Mouse (Mus musculus) hindbrain, embryonic 14.5 days (tissue): ENCODE results near the gene Bbs9. TPM values are rescaled to one million over a fixed set of nuclear protein-coding genes. Genes with fewer than 3 reads are reported as not detected.

Experiments
- ATAC-seq: fragments of 200-750 bp; cut with Nextera tagmentation; 2 replicates; pipeline ENCODE4 v1.8.0; 2017; ENCODE audit warnings: moderate number of reproducible peaks, mild to moderate bottlenecking, moderate TSS enrichment, moderate library complexity; ENCODE audit not compliant: low FRiP score
- DNase-seq: peaks from one replicate; pipeline ENCODE4 v3.0.0-alpha.2; 2015; ENCODE audit warnings: low spot score
- H3K27ac ChIP-seq: fragments of 300-500 bp; sonication (generic); 2 replicates; pipeline ENCODE4 v1.5.1; 2014; ENCODE audit warnings: mild to moderate bottlenecking, moderate library complexity
- H3K27me3 ChIP-seq: fragments of 300-500 bp; sonication (generic); 2 replicates; pipeline ENCODE4 v1.6.1; 2014; ENCODE audit warnings: mild to moderate bottlenecking, low read length, mixed read lengths; ENCODE audit not compliant: control insufficient read depth, insufficient read depth
- H3K36me3 ChIP-seq: fragments of 300-500 bp; sonication (generic); replicated peaks from 2 replicates; pipeline ENCODE4 v1.6.1; 2014; ENCODE audit not compliant: control insufficient read depth, insufficient read depth
- H3K4me1 ChIP-seq: fragments of 300-500 bp; sonication (generic); replicated peaks from 2 replicates; pipeline ENCODE4 v1.6.1; 2014; ENCODE audit warnings: antibody characterized with exemption, low read length, mixed read lengths; ENCODE audit not compliant: control insufficient read depth, insufficient read depth
- H3K4me2 ChIP-seq: fragments of 300-500 bp; sonication (generic); replicated peaks from 2 replicates; pipeline ENCODE4 v1.6.1; 2014; ENCODE audit warnings: mild to moderate bottlenecking, moderate library complexity
- H3K4me3 ChIP-seq: fragments of 300-500 bp; sonication (generic); replicated peaks from 2 replicates; pipeline ENCODE4 v1.5.1; 2014; ENCODE audit warnings: mild to moderate bottlenecking, low read length
- H3K9ac ChIP-seq: fragments of 300-500 bp; sonication (generic); 2 replicates; pipeline ENCODE4 v1.6.1; 2014
- H3K9me3 ChIP-seq: fragments of 300-500 bp; sonication (generic); 2 replicates; pipeline ENCODE4 v1.6.1; 2016; ENCODE audit warnings: low read length; ENCODE audit not compliant: control insufficient read depth
- WGBS: fragments of 180-500 bp; shearing (Covaris S2); extraction: QIAGEN DNeasy Blood & Tissue Kit; methylation state at CpG from one replicate; pipeline ENCODE4 v1.1.7; 2014; 5-methylcytosine and 5-hydroxymethylcytosine counted together
- polyA plus RNA-seq: library from polyadenylated mRNA; unstranded; fragments of >200 nt; fragmentation: Nextera tagmentation; extraction: Ambion mirVana; gene quantifications from 2 replicates; pipeline ENCODE4 v1.2.1, GENCODE M21; 2014

The Bbs9 gene
- polyA plus RNA-seq, 1 experiment from 2014 or later: 20.0 TPM

GRCm38 (mm10) chr9:22638502-22638901, 163.0 kb downstream of the Bbs9 start:
- H3K27ac ChIP-seq: no peak overlapping the region
- WGBS: 95% methylated on average over 5 of the region's 5 CpGs
- H3K27me3 ChIP-seq: no peaks in the 10 kb centered on the region
- ATAC-seq (no peak), DNase-seq (no peak)
- H3K4me1 ChIP-seq: no peaks in the 10 kb centered on the region; the same call in 1 of the 2 replicates
- H3K4me2 ChIP-seq: no peak overlapping the region
- no peaks in the 10 kb centered on the region for H3K36me3 ChIP-seq
- no peak overlapping the region for H3K4me3 ChIP-seq
- H3K9ac ChIP-seq: no peak overlapping the region
- no peaks in the 10 kb centered on the region for H3K9me3 ChIP-seq

GRCm38 (mm10) chr9:22640683-22641431, 165.3 kb downstream of the Bbs9 start:
- WGBS: 69% methylated on average over 13 of the region's 13 CpGs
- DNase-seq (no peak), ATAC-seq (no peak)
- Histone ChIP-seq H3K4me1 (no peaks in the 10 kb centered on the region; the same call in 1 of the 2 replicates), H3K9ac (no peak overlapping the region), H3K27me3 (no peaks in the 10 kb centered on the region), H3K9me3 (no peaks in the 10 kb centered on the region), H3K4me2 (no peak overlapping the region), H3K36me3 (no peaks in the 10 kb centered on the region), H3K27ac (no peak overlapping the region), H3K4me3 (no peak overlapping the region)

- ATAC-seq: no peak
- 89% methylated on average over 6 of the region's 6 CpGs for WGBS
Observed at GRCm38 (mm10) chr9:22645844-22646390, 170.4 kb downstream of the Bbs9 start.

GRCm38 (mm10) chr9:22646461-22646860, 170.9 kb downstream of the Bbs9 start:
- ATAC-seq (no peak), DNase-seq (no peak)
- H3K9ac ChIP-seq: no peak overlapping the region
- no peak overlapping the region for H3K4me3 ChIP-seq
- H3K9me3 ChIP-seq: no peaks in the 10 kb centered on the region
- WGBS: 92% methylated on average over 3 of the region's 3 CpGs
- H3K36me3 ChIP-seq: no peaks in the 10 kb centered on the region
- H3K27me3 ChIP-seq: no peaks in the 10 kb centered on the region
- no peaks in the 10 kb centered on the region for H3K4me1 ChIP-seq
- no peak overlapping the region for H3K27ac ChIP-seq
- H3K4me2 ChIP-seq: no peak overlapping the region

More at GRCm38 (mm10) chr9:22645844-22646390, 170.4 kb downstream of the Bbs9 start:
- no peak for DNase-seq
- no peak overlapping the region for H3K27ac ChIP-seq
- no peak overlapping the region for H3K4me2 ChIP-seq
- no peaks in the 10 kb centered on the region for H3K9me3 ChIP-seq
- H3K36me3 ChIP-seq: no peaks in the 10 kb centered on the region
- no peaks in the 10 kb centered on the region for H3K27me3 ChIP-seq
- no peak overlapping the region for H3K4me3 ChIP-seq
- H3K4me1 ChIP-seq: no peaks in the 10 kb centered on the region; the same call in 1 of the 2 replicates
- no peak overlapping the region for H3K9ac ChIP-seq

- Histone ChIP-seq H3K4me1 (no peaks in the 10 kb centered on the region), H3K9ac (no peak overlapping the region), H3K9me3 (no peaks in the 10 kb centered on the region), H3K4me3 (no peak overlapping the region), H3K36me3 (no peaks in the 10 kb centered on the region), H3K27me3 (no peaks in the 10 kb centered on the region), H3K27ac (no peak overlapping the region), H3K4me2 (no peak overlapping the region)
- no peak for ATAC-seq
- DNase-seq: no peak
- WGBS: 99% methylated on average over 3 of the region's 3 CpGs
Observed at GRCm38 (mm10) chr9:22648163-22648562, 172.6 kb downstream of the Bbs9 start.

GRCm38 (mm10) chr9:22649606-22650005, 174.1 kb downstream of the Bbs9 start:
- no peaks in the 10 kb centered on the region for H3K27me3 ChIP-seq
- WGBS: 89% methylated on average over 10 of the region's 10 CpGs
- H3K4me1 ChIP-seq: no peaks in the 10 kb centered on the region
- H3K9ac ChIP-seq: no peak overlapping the region
- no peaks in the 10 kb centered on the region for H3K36me3 ChIP-seq
- no peak overlapping the region for H3K4me2 ChIP-seq
- no peak overlapping the region for H3K27ac ChIP-seq
- DNase-seq (no peak), ATAC-seq (no peak)
- no peak overlapping the region for H3K4me3 ChIP-seq
- H3K9me3 ChIP-seq: no peaks in the 10 kb centered on the region

- DNase-seq: no peak
- Histone ChIP-seq H3K4me3 (no peak overlapping the region), H3K36me3 (no peaks in the 10 kb centered on the region), H3K27me3 (no peaks in the 10 kb centered on the region), H3K9me3 (no peaks in the 10 kb centered on the region), H3K27ac (no peak overlapping the region), H3K4me1 (no peaks in the 10 kb centered on the region), H3K4me2 (no peak overlapping the region), H3K9ac (no peak overlapping the region)
- peak; percentile 46; the same call in 1 of the 2 replicates for ATAC-seq
- 80% methylated on average over 1 of the region's 1 CpGs for WGBS
Observed at GRCm38 (mm10) chr9:22650781-22651180, 175.3 kb downstream of the Bbs9 start.

GRCm38 (mm10) chr9:22651619-22652018, 176.1 kb downstream of the Bbs9 start:
- 94% methylated on average over 3 of the region's 3 CpGs for WGBS

GRCm38 (mm10) chr9:22654726-22655393, 179.3 kb downstream of the Bbs9 start:
- WGBS: 65% methylated on average over 11 of the region's 11 CpGs
- H3K4me1 ChIP-seq: no peaks in the 10 kb centered on the region
- DNase-seq (no peak), ATAC-seq (no peak)
- H3K9me3 ChIP-seq: no peaks in the 10 kb centered on the region
- no peak overlapping the region for H3K4me3 ChIP-seq
- no peak overlapping the region for H3K27ac ChIP-seq
- no peak overlapping the region for H3K4me2 ChIP-seq
- no peaks in the 10 kb centered on the region for H3K36me3 ChIP-seq
- H3K9ac ChIP-seq: no peak overlapping the region
- H3K27me3 ChIP-seq: no peaks in the 10 kb centered on the region

More at GRCm38 (mm10) chr9:22651619-22652018, 176.1 kb downstream of the Bbs9 start:
- H3K4me3 ChIP-seq: no peak overlapping the region
- no peaks in the 10 kb centered on the region for H3K9me3 ChIP-seq
- H3K27ac ChIP-seq: no peak overlapping the region
- no peak overlapping the region for H3K9ac ChIP-seq
- H3K4me1 ChIP-seq: no peaks in the 10 kb centered on the region
- ATAC-seq (no peak), DNase-seq (no peak)
- H3K4me2 ChIP-seq: no peak overlapping the region
- H3K27me3 ChIP-seq: no peaks in the 10 kb centered on the region
- no peaks in the 10 kb centered on the region for H3K36me3 ChIP-seq
